Mouse (Mus musculus) erythroblast, embryonic 14.5 days (primary cell): ENCODE data around the gene Lst1. TPM values are rescaled to one million over a fixed set of nuclear protein-coding genes. Genes with fewer than 3 reads are reported as not detected.
A peak's percentile ranks its signal among the peaks of the same experiment; 100 is the strongest.

Experiments
- H3K27me3 ChIP-seq: 2 replicates; pipeline ENCODE4 v1.6.1; 2012; ENCODE audit warnings: inconsistent platforms; ENCODE audit not compliant: control insufficient read depth
- H3K36me3 ChIP-seq: 2 replicates; pipeline ENCODE4 v1.6.1; 2012; ENCODE audit warnings: mild to moderate bottlenecking, inconsistent platforms; ENCODE audit not compliant: control insufficient read depth
- H3K4me1 ChIP-seq: 2 replicates; pipeline ENCODE4 v1.6.1; 2012; ENCODE audit warnings: inconsistent platforms; ENCODE audit not compliant: control insufficient read depth
- H3K4me3 ChIP-seq: replicated peaks from 2 replicates; pipeline ENCODE3; 2012; ENCODE audit warnings: moderate library complexity, mild to moderate bottlenecking, inconsistent platforms
- H3K9me3 ChIP-seq: 2 replicates; pipeline ENCODE4 v1.6.1; 2012; ENCODE audit warnings: low read length, inconsistent platforms, mixed read lengths; ENCODE audit not compliant: control insufficient read depth
- GATA1 ChIP-seq: IDR thresholded peaks from 2 replicates; pipeline ENCODE4 v1.6.1; 2012; ENCODE audit warnings: low read length, inconsistent platforms, mixed read lengths
- TAL1 ChIP-seq: IDR thresholded peaks from 3 replicates; pipeline ENCODE4 v1.6.1; 2012; ENCODE audit warnings: low read length, inconsistent platforms, mixed read lengths
- polyA plus RNA-seq: library from polyadenylated mRNA; stranded (reverse); fragments of >175 nt; gene quantifications from 2 replicates; pipeline ENCODE4 v1.2.3, GENCODE M21; 2012

Lst1 gene
- polyA plus RNA-seq, 1 experiment = not detected

- H3K27me3 ChIP-seq = no peaks in the 10 kb centered on the region
- peaks cover 9% of the 10 kb centered on the region for H3K4me1 ChIP-seq
- H3K4me3 ChIP-seq = no peak overlapping the region
- peaks cover 95% of the 10 kb centered on the region for H3K36me3 ChIP-seq
- TF ChIP-seq GATA1 (no peak), TAL1 (no peak)
- H3K9me3 ChIP-seq = peaks cover 9% of the 10 kb centered on the region
Observed at GRCm38 (mm10) chr17:35141971-35142370, 46.3 kb downstream of the Lst1 start.

GRCm38 (mm10) chr17:35140490-35140996 lies 47.7 kb downstream of the Lst1 start:
- Histone ChIP-seq H3K9me3 (peaks cover 9% of the 10 kb centered on the region), H3K36me3 (peaks cover 83% of the 10 kb centered on the region), H3K4me3 (no peak overlapping the region), H3K27me3 (no peaks in the 10 kb centered on the region), H3K4me1 (peaks cover 23% of the 10 kb centered on the region)
- TF ChIP-seq GATA1 (no peak), TAL1 (no peak)

GRCm38 (mm10) chr17:35139269-35139668 lies 49.0 kb downstream of the Lst1 start:
- H3K36me3 ChIP-seq = peaks cover 70% of the 10 kb centered on the region
- H3K9me3 ChIP-seq = peaks cover 9% of the 10 kb centered on the region
- no peak for TF ChIP-seq TAL1
- no peak for TF ChIP-seq GATA1
- H3K4me1 ChIP-seq = peaks cover 26% of the 10 kb centered on the region
- H3K27me3 ChIP-seq = no peaks in the 10 kb centered on the region
- no peak overlapping the region for H3K4me3 ChIP-seq

- no peaks in the 10 kb centered on the region for H3K27me3 ChIP-seq
- H3K9me3 ChIP-seq = no peaks in the 10 kb centered on the region
- TF ChIP-seq GATA1 = no peak
- no peak for TF ChIP-seq TAL1
- peaks cover 38% of the 10 kb centered on the region for H3K36me3 ChIP-seq
- H3K4me1 ChIP-seq = peaks cover 34% of the 10 kb centered on the region
- peak overlapping the region; percentile 99 for H3K4me3 ChIP-seq
Observed at GRCm38 (mm10) chr17:35135591-35136320, 52.5 kb downstream of the Lst1 start.

Other genes with a start within 250 kb of the Lst1 start
- 408 and 454 TPM in 2 replicates for gene Hspa1b, start 229.2 kb downstream of the Lst1 start, polyA plus RNA-seq
- gene Gm20481, start 218.5 kb downstream of the Lst1 start, polyA plus RNA-seq = not detected in 2 replicates
- gene Hspa1a, start 216.3 kb downstream of the Lst1 start, polyA plus RNA-seq = 195 and 214 TPM in 2 replicates
- gene Hspa1l, start 215.7 kb downstream of the Lst1 start, polyA plus RNA-seq = 0.04 TPM in 1 of 2 replicates, not detected in the other
- gene Lsm2, start 206.6 kb downstream of the Lst1 start, polyA plus RNA-seq = 15.9 and 21.4 TPM in 2 replicates
- 41.7 and 44.9 TPM in 2 replicates for gene Vars, start 187.5 kb downstream of the Lst1 start, polyA plus RNA-seq
- 0.01 TPM in 2 replicates for gene Vwa7, start 171.9 kb downstream of the Lst1 start, polyA plus RNA-seq
- 0.87 and 0.97 TPM in 2 replicates for gene Sapcd1, start 160.4 kb downstream of the Lst1 start, polyA plus RNA-seq
- gene Msh5, start 141.7 kb downstream of the Lst1 start, polyA plus RNA-seq = 0.90 and 1.3 TPM in 2 replicates
- gene Clic1, start 138.5 kb downstream of the Lst1 start, polyA plus RNA-seq = 5.1 and 6.0 TPM in 2 replicates
- 0.78 and 0.92 TPM in 2 replicates for gene Ddah2, start 129.4 kb downstream of the Lst1 start, polyA plus RNA-seq
- gene Ly6g6c, start 123.1 kb downstream of the Lst1 start, polyA plus RNA-seq = not detected in 2 replicates
- 0.05 TPM in 1 of 2 replicates, not detected in the other for gene Mpig6b, start 122.3 kb downstream of the Lst1 start, polyA plus RNA-seq
- not detected in 2 replicates for gene Ly6g6e, start 111.5 kb downstream of the Lst1 start, polyA plus RNA-seq
- not detected in 2 replicates for gene Ly6g6d, start 110.4 kb downstream of the Lst1 start, polyA plus RNA-seq
- gene Ly6g6f, start 102.8 kb downstream of the Lst1 start, polyA plus RNA-seq = 0.07 and 0.08 TPM in 2 replicates
- gene Abhd16a, start 99.2 kb downstream of the Lst1 start, polyA plus RNA-seq = 10.1 and 10.3 TPM in 2 replicates
- gene Ly6g5c, start 80.2 kb downstream of the Lst1 start, polyA plus RNA-seq = not detected in 2 replicates
- gene Ly6g5b, start 73.0 kb downstream of the Lst1 start, polyA plus RNA-seq = 0.03 TPM in 1 of 2 replicates, not detected in the other
- gene Gpank1, start 67.0 kb downstream of the Lst1 start, polyA plus RNA-seq = 11.0 and 12.4 TPM in 2 replicates
- gene Csnk2b, start 66.4 kb downstream of the Lst1 start, polyA plus RNA-seq = 10.2 and 11.2 TPM in 2 replicates
- 0.27 and 0.48 TPM in 2 replicates for gene D17H6S53E, start 62.1 kb downstream of the Lst1 start, polyA plus RNA-seq
- gene Apom, start 56.4 kb downstream of the Lst1 start, polyA plus RNA-seq = 0.10 and 0.20 TPM in 2 replicates
- 88.8 and 102 TPM in 2 replicates for gene Bag6, start 53.3 kb downstream of the Lst1 start, polyA plus RNA-seq
- gene Prrc2a, start 23.5 kb downstream of the Lst1 start, polyA plus RNA-seq = 70.4 and 133 TPM in 2 replicates
- gene Aif1, start 12.4 kb downstream of the Lst1 start, polyA plus RNA-seq = 0.27 TPM in 1 of 2 replicates, not detected in the other
- 0.07 and 0.08 TPM in 2 replicates for gene Ltb, start 6.0 kb upstream of the Lst1 start, polyA plus RNA-seq
- gene Tnf, start 13.6 kb upstream of the Lst1 start, polyA plus RNA-seq = 0.07 and 0.09 TPM in 2 replicates
- gene Lta, start 16.9 kb upstream of the Lst1 start, polyA plus RNA-seq = 0.03 TPM in 1 of 2 replicates, not detected in the other
- not detected in 2 replicates for gene Gm16181, start 32.4 kb upstream of the Lst1 start, polyA plus RNA-seq
- gene Atp6v1g2, start 45.2 kb upstream of the Lst1 start, polyA plus RNA-seq = 0.04 and 0.37 TPM in 2 replicates
- gene Nfkbil1, start 47.4 kb upstream of the Lst1 start, polyA plus RNA-seq = 1.6 TPM in 2 replicates
- 18.8 and 20.8 TPM in 2 replicates for gene Ddx39b, start 53.3 kb upstream of the Lst1 start, polyA plus RNA-seq
- gene H2-D1, start 74.3 kb upstream of the Lst1 start, polyA plus RNA-seq = 2.4 and 2.7 TPM in 2 replicates
- not detected in 2 replicates for gene H2-Q1, start 132.0 kb upstream of the Lst1 start, polyA plus RNA-seq
- gene H2-Q2, start 153.8 kb upstream of the Lst1 start, polyA plus RNA-seq = not detected in 2 replicates
- gene H2-Q4, start 191.2 kb upstream of the Lst1 start, polyA plus RNA-seq = 0.50 and 0.56 TPM in 2 replicates
- 0.09 TPM in 1 of 2 replicates, not detected in the other for gene H2-Q6, start 236.4 kb upstream of the Lst1 start, polyA plus RNA-seq